Mouse (Mus musculus): ENCODE data around the gene Cilp2.

Cilp2 gene

GRCm38 (mm10) chr8:69887289-69888243 lies at the start of gene Cilp2:
Cilp2 (minus strand) TSS chr8:69887687.
- no peak for DNase-seq (ENCODE audit: low spot score in 2 of 2)

- DNase-seq (ENCODE audit: low spot score in 2 of 2) = no peak
Observed at GRCm38 (mm10) chr8:69936050-69936794, 48.7 kb upstream of the Cilp2 start.

- DNase-seq (ENCODE audit: low spot score in 2 of 2) = no peak
Observed at GRCm38 (mm10) chr8:69935431-69935830, 47.9 kb upstream of the Cilp2 start.

- DNase-seq (ENCODE audit: low spot score in 2 of 2) = no peak
Observed at GRCm38 (mm10) chr8:69934582-69934981, 47.1 kb upstream of the Cilp2 start.

- no peak for DNase-seq (ENCODE audit: low spot score in 2 of 2)
Observed at GRCm38 (mm10) chr8:69933811-69934210, 46.3 kb upstream of the Cilp2 start.

GRCm38 (mm10) chr8:69926901-69927300 lies 39.4 kb upstream of the Cilp2 start:
- no peak for DNase-seq (ENCODE audit: low spot score in 2 of 2)

- no peak for DNase-seq (ENCODE audit: low spot score in 2 of 2)
Observed at GRCm38 (mm10) chr8:69923986-69924385, 36.5 kb upstream of the Cilp2 start.

GRCm38 (mm10) chr8:69921141-69921540 lies 33.7 kb upstream of the Cilp2 start:
- no peak for DNase-seq (ENCODE audit: low spot score in 2 of 2)

GRCm38 (mm10) chr8:69919876-69920662 lies 32.6 kb upstream of the Cilp2 start:
- DNase-seq (ENCODE audit: low spot score in 2 of 2) = no peak

GRCm38 (mm10) chr8:69919010-69919409 lies 31.5 kb upstream of the Cilp2 start:
- DNase-seq (ENCODE audit: low spot score in 2 of 2) = peak; percentile 75 to 89

- DNase-seq (ENCODE audit: low spot score in 2 of 2) = no peak
Observed at GRCm38 (mm10) chr8:69918506-69918905, 31.0 kb upstream of the Cilp2 start.

- peak; percentile 46 to 57 for DNase-seq (ENCODE audit: low spot score in 2 of 2)
Observed at GRCm38 (mm10) chr8:69915748-69916147, 28.3 kb upstream of the Cilp2 start.

GRCm38 (mm10) chr8:69914526-69914925 lies 27.0 kb upstream of the Cilp2 start:
- no peak for DNase-seq (ENCODE audit: low spot score in 2 of 2)

GRCm38 (mm10) chr8:69912478-69913074 lies 25.1 kb upstream of the Cilp2 start:
- DNase-seq (ENCODE audit: low spot score in 2 of 2) = peak in 1 of 2 experiments; percentile 50

GRCm38 (mm10) chr8:69911917-69912316 lies 24.4 kb upstream of the Cilp2 start:
- no peak for DNase-seq (ENCODE audit: low spot score in 2 of 2)

GRCm38 (mm10) chr8:69907106-69907505 lies 19.6 kb upstream of the Cilp2 start:
- DNase-seq (ENCODE audit: low spot score in 2 of 2) = no peak

- no peak for DNase-seq (ENCODE audit: low spot score in 2 of 2)
Observed at GRCm38 (mm10) chr8:69906260-69906659, 18.8 kb upstream of the Cilp2 start.

- DNase-seq (ENCODE audit: low spot score in 2 of 2) = no peak
Observed at GRCm38 (mm10) chr8:69904096-69904495, 16.6 kb upstream of the Cilp2 start.

GRCm38 (mm10) chr8:69903063-69903542 lies 15.6 kb upstream of the Cilp2 start:
- DNase-seq (ENCODE audit: low spot score in 2 of 2) = peak; percentile 99

- DNase-seq (ENCODE audit: low spot score in 2 of 2) = no peak
Observed at GRCm38 (mm10) chr8:69902163-69903062, 14.9 kb upstream of the Cilp2 start, which contains the start of the genes Tssk6, Ndufa13 and Yjefn3. Tssk6 (plus strand) TSS chr8:69902184. Ndufa13 (minus strand) TSS chr8:69902558. Yjefn3 (minus strand) TSS chr8:69902712.
